Mouse (Mus musculus) limb, embryonic 15.5 days (tissue): ENCODE data around the gene Stn1. TPM values are rescaled to one million over a fixed set of nuclear protein-coding genes. Genes with fewer than 3 reads are reported as not detected.

Experiments
- ATAC-seq: fragments of 200-750 bp; cut with Nextera tagmentation; 2 replicates; pipeline ENCODE4 v1.8.0; 2017; ENCODE audit warnings: low read depth, moderate TSS enrichment; ENCODE audit not compliant: insufficient number of reproducible peaks, low FRiP score, low TSS enrichment
- H3K27ac ChIP-seq: fragments of 300-500 bp; sonication (generic); 2 replicates; pipeline ENCODE4 v1.5.1; 2015; ENCODE audit warnings: moderate library complexity, mild to moderate bottlenecking, inconsistent platforms
- H3K27me3 ChIP-seq: fragments of 300-500 bp; sonication (generic); 2 replicates; pipeline ENCODE4 v1.6.1; 2015; ENCODE audit warnings: inconsistent platforms
- H3K36me3 ChIP-seq: fragments of 300-500 bp; sonication (generic); 2 replicates; pipeline ENCODE4 v1.6.1; 2015; ENCODE audit warnings: inconsistent platforms
- H3K4me1 ChIP-seq: fragments of 300-500 bp; sonication (generic); 2 replicates; pipeline ENCODE4 v1.6.1; 2015; ENCODE audit warnings: inconsistent platforms
- H3K4me2 ChIP-seq: fragments of 300-500 bp; sonication (generic); 2 replicates; pipeline ENCODE4 v1.6.1; 2015; ENCODE audit warnings: mild to moderate bottlenecking, inconsistent platforms
- H3K4me3 ChIP-seq: fragments of 300-500 bp; sonication (generic); 2 replicates; pipeline ENCODE4 v1.5.1; 2015; ENCODE audit warnings: mild to moderate bottlenecking, inconsistent platforms
- H3K9ac ChIP-seq: fragments of 300-500 bp; sonication (generic); 2 replicates; pipeline ENCODE4 v1.6.1; 2015; ENCODE audit warnings: inconsistent platforms
- H3K9me3 ChIP-seq: fragments of 300-500 bp; sonication (generic); 2 replicates; pipeline ENCODE4 v1.6.1; 2016; ENCODE audit warnings: inconsistent platforms
- WGBS: fragments of 180-500 bp; shearing (Covaris S2); methylation state at CpG from one replicate; pipeline ENCODE4 v1.1.7; 2015; 5-methylcytosine and 5-hydroxymethylcytosine counted together
- polyA plus RNA-seq: library from polyadenylated mRNA; unstranded; fragments of >200 nt; fragmentation: Nextera tagmentation; extraction: Ambion mirVana; gene quantifications from 2 replicates; pipeline ENCODE4 v1.2.1, GENCODE M21; 2015

Stn1 gene
- polyA plus RNA-seq, 1 experiment from 2014 or later: 52.2 TPM

GRCm38 (mm10) chr19:47563715-47564114 is 26.4 kb upstream of the Stn1 start:
- WGBS: 39% methylated on average over 13 of the region's 13 CpGs
- no peaks in the 10 kb centered on the region for H3K9me3 ChIP-seq
- H3K4me2 ChIP-seq: no peak overlapping the region
- 0 out of 2 replicates have a peak, but pooled peaks cover 2% of the 10 kb centered on the region for H3K27me3 ChIP-seq
- no peaks in the 10 kb centered on the region for H3K36me3 ChIP-seq
- no peak for ATAC-seq
- H3K9ac ChIP-seq: no peak overlapping the region
- no peak overlapping the region for H3K4me3 ChIP-seq
- no peak overlapping the region for H3K27ac ChIP-seq
- H3K4me1 ChIP-seq: 0 out of 2 replicates have a peak, but pooled peaks cover 3% of the 10 kb centered on the region

GRCm38 (mm10) chr19:47561996-47562441 is 24.7 kb upstream of the Stn1 start:
- Histone ChIP-seq H3K4me1 (0 out of 2 replicates have a peak, but pooled peaks cover 3% of the 10 kb centered on the region), H3K36me3 (no peaks in the 10 kb centered on the region), H3K4me2 (no peak overlapping the region), H3K9me3 (no peaks in the 10 kb centered on the region), H3K27me3 (0 out of 2 replicates have a peak, but pooled peaks cover 2% of the 10 kb centered on the region), H3K27ac (no peak overlapping the region), H3K9ac (no peak overlapping the region), H3K4me3 (no peak overlapping the region)
- WGBS: 17% methylated on average over 5 of the region's 5 CpGs
- no peak for ATAC-seq

- Histone ChIP-seq H3K4me1 (0 out of 2 replicates have a peak, but pooled peaks cover 3% of the 10 kb centered on the region), H3K9ac (no peak overlapping the region), H3K36me3 (no peaks in the 10 kb centered on the region), H3K9me3 (no peaks in the 10 kb centered on the region), H3K4me2 (no peak overlapping the region), H3K27me3 (0 out of 2 replicates have a peak, but pooled peaks cover 2% of the 10 kb centered on the region), H3K4me3 (no peak overlapping the region), H3K27ac (no peak overlapping the region)
- WGBS: 83% methylated on average over 12 of the region's 12 CpGs
- ATAC-seq: no peak
Measured at GRCm38 (mm10) chr19:47560544-47561161, 23.3 kb upstream of the Stn1 start.

GRCm38 (mm10) chr19:47559751-47560512 is 22.6 kb upstream of the Stn1 start:
- Histone ChIP-seq H3K9ac (no peak overlapping the region), H3K9me3 (no peaks in the 10 kb centered on the region), H3K27ac (no peak overlapping the region), H3K27me3 (0 out of 2 replicates have a peak, but pooled peaks cover under 1% of the 10 kb centered on the region), H3K36me3 (no peaks in the 10 kb centered on the region), H3K4me3 (no peak overlapping the region), H3K4me2 (no peak overlapping the region), H3K4me1 (0 out of 2 replicates have a peak, but pooled peaks cover 3% of the 10 kb centered on the region)
- ATAC-seq: no peak
- WGBS: 56% methylated on average over 14 of the region's 14 CpGs

GRCm38 (mm10) chr19:47559145-47559544 is 21.8 kb upstream of the Stn1 start:
- Histone ChIP-seq H3K9me3 (no peaks in the 10 kb centered on the region), H3K4me1 (0 out of 2 replicates have a peak, but pooled peaks cover 3% of the 10 kb centered on the region), H3K4me2 (no peak overlapping the region), H3K27ac (no peak overlapping the region), H3K27me3 (no peaks in the 10 kb centered on the region), H3K36me3 (no peaks in the 10 kb centered on the region), H3K4me3 (no peak overlapping the region), H3K9ac (no peak overlapping the region)
- no peak for ATAC-seq
- 76% methylated on average over 5 of the region's 5 CpGs for WGBS

- WGBS: 74% methylated on average over 4 of the region's 4 CpGs
- no peak overlapping the region for H3K4me3 ChIP-seq
- H3K36me3 ChIP-seq: no peaks in the 10 kb centered on the region
- no peak overlapping the region for H3K4me2 ChIP-seq
- no peak overlapping the region for H3K27ac ChIP-seq
- H3K9me3 ChIP-seq: no peaks in the 10 kb centered on the region
- H3K9ac ChIP-seq: no peak overlapping the region
- H3K27me3 ChIP-seq: no peaks in the 10 kb centered on the region
- ATAC-seq: no peak
- H3K4me1 ChIP-seq: no peaks in the 10 kb centered on the region
Measured at GRCm38 (mm10) chr19:47549584-47549983, 12.3 kb upstream of the Stn1 start.

GRCm38 (mm10) chr19:47549174-47549573 is 11.9 kb upstream of the Stn1 start:
- 52% methylated on average over 9 of the region's 9 CpGs for WGBS
- H3K4me3 ChIP-seq: no peak overlapping the region

GRCm38 (mm10) chr19:47548432-47549076 is 11.2 kb upstream of the Stn1 start:
- Histone ChIP-seq H3K36me3 (no peaks in the 10 kb centered on the region), H3K4me3 (no peak overlapping the region), H3K27ac (no peak overlapping the region; the same call in 1 of the 2 replicates), H3K9ac (no peak overlapping the region), H3K9me3 (no peaks in the 10 kb centered on the region), H3K4me1 (no peaks in the 10 kb centered on the region), H3K27me3 (no peaks in the 10 kb centered on the region), H3K4me2 (no peak overlapping the region)
- WGBS: 76% methylated on average over 11 of the region's 11 CpGs
- no peak for ATAC-seq

More at GRCm38 (mm10) chr19:47549174-47549573, 11.9 kb upstream of the Stn1 start:
- no peak for ATAC-seq
- H3K9me3 ChIP-seq: no peaks in the 10 kb centered on the region
- no peak overlapping the region for H3K9ac ChIP-seq
- no peaks in the 10 kb centered on the region for H3K36me3 ChIP-seq
- no peak overlapping the region; the same call in 1 of the 2 replicates for H3K27ac ChIP-seq
- H3K4me1 ChIP-seq: no peaks in the 10 kb centered on the region
- no peak overlapping the region for H3K4me2 ChIP-seq
- H3K27me3 ChIP-seq: no peaks in the 10 kb centered on the region

GRCm38 (mm10) chr19:47545528-47545927 is 8.2 kb upstream of the Stn1 start:
- no peak for ATAC-seq
- H3K4me3 ChIP-seq: no peak overlapping the region
- no peaks in the 10 kb centered on the region; the same call in 1 of the 2 replicates for H3K27me3 ChIP-seq
- H3K9ac ChIP-seq: no peak overlapping the region
- no peaks in the 10 kb centered on the region for H3K9me3 ChIP-seq
- no peak overlapping the region for H3K4me2 ChIP-seq
- H3K27ac ChIP-seq: no peak overlapping the region
- H3K36me3 ChIP-seq: no peaks in the 10 kb centered on the region
- H3K4me1 ChIP-seq: no peaks in the 10 kb centered on the region

GRCm38 (mm10) chr19:47545055-47545454 is 7.7 kb upstream of the Stn1 start:
- Histone ChIP-seq H3K27ac (no peak overlapping the region), H3K4me1 (no peaks in the 10 kb centered on the region), H3K36me3 (no peaks in the 10 kb centered on the region), H3K27me3 (no peaks in the 10 kb centered on the region; the same call in 1 of the 2 replicates), H3K9ac (no peak overlapping the region), H3K9me3 (no peaks in the 10 kb centered on the region), H3K4me3 (no peak overlapping the region), H3K4me2 (no peak overlapping the region)
- ATAC-seq: no peak
- 25% methylated on average over 3 of the region's 3 CpGs for WGBS

- H3K4me2 ChIP-seq: no peak overlapping the region
- no peak overlapping the region for H3K4me3 ChIP-seq
- H3K36me3 ChIP-seq: no peaks in the 10 kb centered on the region
- no peaks in the 10 kb centered on the region; the same call in 1 of the 2 replicates for H3K27me3 ChIP-seq
- H3K9ac ChIP-seq: no peak overlapping the region
- no peak overlapping the region for H3K27ac ChIP-seq
- H3K4me1 ChIP-seq: peaks cover 16% of the 10 kb centered on the region
- ATAC-seq: no peak
- WGBS: 62% methylated on average over 7 of the region's 7 CpGs
- no peaks in the 10 kb centered on the region for H3K9me3 ChIP-seq
Measured at GRCm38 (mm10) chr19:47542441-47542840, 5.1 kb upstream of the Stn1 start.
